Mouse (Mus musculus): ENCODE measurements at regions not wholly inside any gene's neighbourhood (a gene's known extent, or its start where the extent isn't known, plus 50 kb on each side); places are given as distances from the start of the nearest gene placed in this dataset.

GRCm38 (mm10) chr19:23065548-23065947 lies 75.5 kb upstream of the Klf9 start:
- no peak overlapping the region for H3K27ac ChIP-seq
- H3K36me3 ChIP-seq = no peaks in the 10 kb centered on the region
- no peak overlapping the region for H3K4me2 ChIP-seq (replicated peaks)
- H3K27me3 ChIP-seq (replicated peaks) = no peaks in the 10 kb centered on the region
- H3K9ac ChIP-seq = no peak overlapping the region
- WGBS = 82% methylated on average over 5 of the region's 5 CpGs
- H3K4me1 ChIP-seq = no peaks in the 10 kb centered on the region
- no peak for ATAC-seq (ENCODE audit: low FRiP score, low read depth)
- H3K9me3 ChIP-seq = no peaks in the 10 kb centered on the region
- no peak overlapping the region for H3K4me3 ChIP-seq

DNA sequence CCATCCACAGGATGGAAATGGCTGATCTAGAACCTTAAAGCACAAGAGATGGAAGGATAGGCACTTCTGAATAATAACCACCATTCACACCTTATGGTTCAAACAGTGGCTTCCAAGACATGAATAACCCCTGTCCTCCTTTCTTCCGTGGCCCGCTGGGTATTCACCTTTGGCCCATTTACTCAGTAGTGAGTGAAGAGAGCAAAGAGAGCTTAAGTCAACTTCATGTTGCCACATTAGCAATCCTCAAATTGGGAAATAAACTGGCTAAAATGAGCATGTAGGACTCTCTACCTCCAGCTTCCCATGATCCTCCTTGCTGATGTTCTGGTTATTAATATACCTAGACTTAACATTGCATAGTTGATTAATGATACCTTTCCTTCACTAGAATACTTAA lies 74.3 kb upstream of the Klf9 start:
- 95% methylated on average over 2 of the region's 2 CpGs for WGBS

DNA sequence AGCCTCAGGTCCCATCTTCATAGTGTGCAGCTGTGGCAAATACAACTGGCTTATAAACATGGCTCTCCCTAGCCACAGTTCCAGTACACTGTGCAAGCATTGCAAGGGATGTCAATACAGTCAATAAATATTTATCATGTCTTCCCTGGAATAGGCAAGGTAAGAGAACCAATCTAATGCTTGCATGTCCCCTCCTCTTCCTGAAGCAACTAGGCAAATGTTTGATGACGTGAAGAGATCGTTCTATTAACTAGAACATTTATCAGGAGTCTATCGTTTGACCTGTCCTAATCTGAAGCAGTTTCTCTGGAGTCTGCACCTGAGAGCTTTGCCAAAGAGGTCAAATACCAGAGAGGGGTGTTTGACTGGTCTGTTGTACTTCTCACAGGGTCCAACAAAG lies 72.4 kb upstream of the Klf9 start:
- H3K9me3 ChIP-seq = no peaks in the 10 kb centered on the region
- no peak overlapping the region for H3K4me3 ChIP-seq
- H3K4me2 ChIP-seq (replicated peaks) = no peak overlapping the region
- H3K4me1 ChIP-seq = no peaks in the 10 kb centered on the region
- 89% methylated on average over 3 of the region's 3 CpGs for WGBS
- no peak for ATAC-seq (ENCODE audit: low FRiP score, low read depth)
- H3K9ac ChIP-seq = no peak overlapping the region
- H3K27me3 ChIP-seq (replicated peaks) = no peaks in the 10 kb centered on the region
- no peak overlapping the region for H3K27ac ChIP-seq
- no peaks in the 10 kb centered on the region for H3K36me3 ChIP-seq

More for the DNA sequence above, 74.3 kb upstream of the Klf9 start:
- Histone ChIP-seq H3K4me3 (no peak overlapping the region), H3K27ac (no peak overlapping the region), H3K9me3 (no peaks in the 10 kb centered on the region), H3K27me3 (replicated peaks) (no peaks in the 10 kb centered on the region), H3K4me2 (replicated peaks) (no peak overlapping the region), H3K36me3 (no peaks in the 10 kb centered on the region), H3K9ac (no peak overlapping the region), H3K4me1 (no peaks in the 10 kb centered on the region)
- no peak for ATAC-seq (ENCODE audit: low FRiP score, low read depth)

GRCm38 (mm10) chr19:23069656-23070055 lies 71.4 kb upstream of the Klf9 start:
- Histone ChIP-seq H3K9ac (no peak overlapping the region), H3K36me3 (no peaks in the 10 kb centered on the region), H3K27me3 (replicated peaks) (no peaks in the 10 kb centered on the region), H3K9me3 (no peaks in the 10 kb centered on the region), H3K4me1 (no peaks in the 10 kb centered on the region), H3K27ac (no peak overlapping the region), H3K4me3 (no peak overlapping the region), H3K4me2 (replicated peaks) (no peak overlapping the region)
- WGBS = 91% methylated on average over 1 of the region's 1 CpGs
- no peak for ATAC-seq (ENCODE audit: low FRiP score, low read depth)

DNA sequence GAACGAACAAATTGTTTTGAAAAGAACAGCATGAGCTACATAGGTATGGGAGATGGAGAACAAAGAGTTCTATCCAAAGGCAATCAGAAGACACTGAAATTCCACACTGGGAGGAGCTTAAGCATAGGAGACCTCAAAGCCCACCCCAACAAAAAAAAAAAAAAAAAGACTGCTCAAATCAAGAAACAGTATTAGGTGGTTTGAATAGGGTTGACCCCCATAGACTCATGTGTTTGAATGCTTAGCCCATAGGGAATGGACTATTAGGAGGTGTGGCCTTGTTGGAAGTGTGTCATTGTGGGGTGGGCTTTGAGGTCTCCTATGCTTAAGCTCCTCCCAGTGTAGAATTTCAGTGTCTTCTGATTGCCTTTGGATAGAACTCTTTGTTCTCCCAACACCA lies 70.0 kb upstream of the Klf9 start:
- H3K27ac ChIP-seq = no peak overlapping the region
- H3K27me3 ChIP-seq (replicated peaks) = no peaks in the 10 kb centered on the region
- 80% methylated on average over 1 of the region's 1 CpGs for WGBS
- no peaks in the 10 kb centered on the region for H3K4me1 ChIP-seq
- no peak overlapping the region for H3K4me3 ChIP-seq
- H3K4me2 ChIP-seq (replicated peaks) = no peak overlapping the region
- H3K9ac ChIP-seq = no peak overlapping the region
- no peaks in the 10 kb centered on the region for H3K36me3 ChIP-seq
- H3K9me3 ChIP-seq = no peaks in the 10 kb centered on the region
- ATAC-seq (ENCODE audit: low FRiP score, low read depth) = no peak

- H3K9me3 ChIP-seq = no peaks in the 10 kb centered on the region
- H3K4me3 ChIP-seq = no peak overlapping the region
- H3K4me2 ChIP-seq (replicated peaks) = no peak overlapping the region
- H3K27me3 ChIP-seq (replicated peaks) = no peaks in the 10 kb centered on the region
- WGBS = 88% methylated on average over 14 of the region's 14 CpGs
- no peak for ATAC-seq (ENCODE audit: low FRiP score, low read depth)
- H3K9ac ChIP-seq = no peak overlapping the region
- H3K27ac ChIP-seq = no peak overlapping the region
- no peaks in the 10 kb centered on the region for H3K4me1 ChIP-seq
- no peaks in the 10 kb centered on the region for H3K36me3 ChIP-seq
Observed at GRCm38 (mm10) chr19:23074602-23075570, 66.1 kb upstream of the Klf9 start.

DNA sequence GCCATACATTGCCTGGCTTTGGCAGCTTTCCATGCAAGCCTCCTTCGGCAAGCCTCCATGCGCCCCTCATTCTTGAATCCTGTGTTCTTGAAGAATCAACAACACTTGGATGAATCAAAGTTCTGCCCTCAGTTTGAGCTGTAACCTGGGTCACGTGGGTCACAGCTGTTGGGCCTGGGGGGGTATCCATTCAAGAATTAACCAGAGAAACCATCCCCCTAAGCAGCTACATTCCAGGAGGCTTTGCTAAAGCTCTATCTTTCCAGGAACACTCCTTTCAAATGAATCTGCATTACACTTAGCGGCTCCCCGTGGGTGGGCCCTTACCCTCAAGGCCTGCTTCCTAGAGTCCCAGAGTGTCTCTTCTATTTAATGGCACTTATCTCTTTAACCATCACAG lies 65.2 kb upstream of the Klf9 start:
- WGBS = 50% methylated on average over 5 of the region's 5 CpGs
- no peaks in the 10 kb centered on the region for H3K27me3 ChIP-seq (replicated peaks)
- no peak overlapping the region for H3K27ac ChIP-seq
- H3K4me2 ChIP-seq (replicated peaks) = no peak overlapping the region
- no peak overlapping the region for H3K4me3 ChIP-seq
- H3K9ac ChIP-seq = no peak overlapping the region
- ATAC-seq (ENCODE audit: low FRiP score, low read depth) = no peak
- H3K4me1 ChIP-seq = no peaks in the 10 kb centered on the region
- no peaks in the 10 kb centered on the region for H3K9me3 ChIP-seq
- no peaks in the 10 kb centered on the region for H3K36me3 ChIP-seq

DNA sequence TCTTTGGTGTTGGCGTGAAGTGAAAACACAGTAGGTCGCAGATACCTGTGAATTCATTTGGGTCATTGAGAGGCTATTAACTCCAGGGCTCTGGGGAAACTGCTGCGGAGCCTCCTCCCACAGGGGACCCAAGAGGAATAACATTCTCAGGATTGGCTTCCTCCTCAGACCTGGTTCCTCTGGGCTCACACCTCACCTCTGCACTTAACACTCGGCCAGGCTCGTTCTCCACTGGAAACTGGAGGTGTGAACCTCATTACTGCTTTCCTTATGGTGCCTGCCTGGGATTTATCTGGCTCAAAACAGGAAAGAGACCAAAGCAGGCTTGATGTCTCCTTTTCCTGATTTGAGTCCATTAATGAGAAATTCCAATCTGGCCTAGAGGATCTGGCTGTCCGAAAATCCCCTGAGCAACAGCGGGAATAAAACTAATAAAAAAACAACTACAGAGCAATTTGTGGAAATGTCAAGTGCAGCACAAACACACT lies 55.8 kb upstream of the Klf9 start:
- Histone ChIP-seq H3K9ac (no peak overlapping the region), H3K27ac (no peak overlapping the region), H3K27me3 (replicated peaks) (no peaks in the 10 kb centered on the region), H3K4me3 (no peak overlapping the region), H3K4me1 (no peaks in the 10 kb centered on the region), H3K36me3 (no peaks in the 10 kb centered on the region), H3K9me3 (no peaks in the 10 kb centered on the region), H3K4me2 (replicated peaks) (no peak overlapping the region)
- no peak for ATAC-seq (ENCODE audit: low FRiP score, low read depth)
- 75% methylated on average over 7 of the region's 7 CpGs for WGBS

GRCm38 (mm10) chr19:23087575-23087974 lies 53.5 kb upstream of the Klf9 start:
- Histone ChIP-seq H3K36me3 (no peaks in the 10 kb centered on the region), H3K9ac (no peak overlapping the region), H3K27ac (no peak overlapping the region), H3K27me3 (replicated peaks) (no peaks in the 10 kb centered on the region), H3K9me3 (no peaks in the 10 kb centered on the region), H3K4me3 (no peak overlapping the region), H3K4me1 (no peaks in the 10 kb centered on the region), H3K4me2 (replicated peaks) (no peak overlapping the region)
- WGBS = 87% methylated on average over 3 of the region's 3 CpGs
- ATAC-seq (ENCODE audit: low FRiP score, low read depth) = no peak

DNA sequence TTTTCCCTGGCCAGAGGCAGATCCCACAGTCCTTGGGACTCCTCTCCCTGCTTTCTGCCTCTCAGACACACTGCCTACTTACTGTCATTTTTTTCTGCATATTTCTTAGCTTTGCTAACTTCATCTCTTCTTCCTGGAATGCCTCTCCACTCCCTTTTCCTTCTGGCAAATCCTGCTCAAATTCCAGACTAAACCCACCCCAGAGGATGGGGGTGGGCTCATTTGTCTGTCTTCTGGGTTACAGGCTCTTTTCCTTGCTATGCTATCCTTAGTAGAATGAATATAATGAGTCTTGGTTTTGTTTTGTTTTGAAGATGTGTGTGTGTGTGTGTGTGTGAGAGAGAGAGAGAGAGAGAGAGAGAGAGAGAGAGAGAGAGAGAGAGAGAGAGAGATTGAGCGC lies 51.9 kb upstream of the Klf9 start:
- Histone ChIP-seq H3K9me3 (no peaks in the 10 kb centered on the region), H3K9ac (no peak overlapping the region), H3K27me3 (replicated peaks) (no peaks in the 10 kb centered on the region), H3K4me2 (replicated peaks) (no peak overlapping the region), H3K4me1 (no peaks in the 10 kb centered on the region), H3K27ac (no peak overlapping the region), H3K36me3 (no peaks in the 10 kb centered on the region), H3K4me3 (no peak overlapping the region)
- ATAC-seq (ENCODE audit: low FRiP score, low read depth) = no peak
- WGBS = 93% methylated on average over 1 of the region's 1 CpGs

DNA sequence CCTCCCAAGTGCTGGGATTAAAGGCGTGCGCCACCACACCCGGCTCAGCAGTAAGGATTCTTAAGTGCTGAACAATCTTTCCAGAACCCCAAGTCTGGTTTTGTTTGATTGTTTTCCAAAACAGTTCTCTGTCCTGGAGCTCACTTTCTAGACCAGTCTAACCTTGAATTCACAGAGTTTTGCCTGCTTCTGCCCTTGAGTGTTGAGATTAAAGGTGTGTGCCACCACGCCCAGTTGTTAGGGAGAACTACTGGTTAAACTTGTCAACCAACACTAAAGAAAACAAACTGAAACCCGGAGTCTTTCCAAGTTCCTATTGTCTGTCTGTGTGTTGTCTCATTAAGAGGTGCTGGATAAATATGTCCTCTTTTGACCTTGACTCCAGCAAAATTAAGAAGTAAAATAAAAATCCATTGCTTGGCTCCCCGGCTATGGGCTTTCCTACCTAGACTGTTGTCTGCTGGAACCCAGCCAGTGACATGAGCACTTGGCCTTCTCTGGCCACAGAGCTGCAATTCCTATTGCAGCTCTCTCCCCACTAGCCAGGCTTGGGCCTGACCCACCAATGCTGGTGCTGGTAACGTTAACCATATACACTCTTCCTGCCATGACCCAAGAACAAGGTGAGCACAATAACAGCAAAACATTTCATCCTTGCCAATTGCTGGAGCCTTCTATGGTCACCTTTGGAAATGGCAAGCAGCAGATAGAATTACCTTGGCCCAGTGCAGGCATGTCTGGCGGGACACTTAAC lies 51.1 kb upstream of the Klf9 start:
- H3K27me3 ChIP-seq (replicated peaks) = no peaks in the 10 kb centered on the region
- H3K4me3 ChIP-seq = no peak overlapping the region
- no peaks in the 10 kb centered on the region for H3K36me3 ChIP-seq
- H3K4me2 ChIP-seq (replicated peaks) = no peak overlapping the region
- no peak overlapping the region for H3K27ac ChIP-seq
- no peaks in the 10 kb centered on the region for H3K4me1 ChIP-seq
- no peaks in the 10 kb centered on the region for H3K9me3 ChIP-seq
- ATAC-seq (ENCODE audit: low FRiP score, low read depth) = no peak
- no peak overlapping the region for H3K9ac ChIP-seq
- WGBS = 92% methylated on average over 8 of the region's 8 CpGs

Measured in neural tube, embryonic 12.5 days (tissue).